Mouse (Mus musculus): ENCODE data around the gene Iqgap2. TPM values are rescaled to one million over a fixed set of nuclear protein-coding genes. Genes with fewer than 3 reads are reported as not detected.

The Iqgap2 gene
- polyA plus RNA-seq, 1 experiment from 2014 or later, result 9.7 TPM

DNA sequence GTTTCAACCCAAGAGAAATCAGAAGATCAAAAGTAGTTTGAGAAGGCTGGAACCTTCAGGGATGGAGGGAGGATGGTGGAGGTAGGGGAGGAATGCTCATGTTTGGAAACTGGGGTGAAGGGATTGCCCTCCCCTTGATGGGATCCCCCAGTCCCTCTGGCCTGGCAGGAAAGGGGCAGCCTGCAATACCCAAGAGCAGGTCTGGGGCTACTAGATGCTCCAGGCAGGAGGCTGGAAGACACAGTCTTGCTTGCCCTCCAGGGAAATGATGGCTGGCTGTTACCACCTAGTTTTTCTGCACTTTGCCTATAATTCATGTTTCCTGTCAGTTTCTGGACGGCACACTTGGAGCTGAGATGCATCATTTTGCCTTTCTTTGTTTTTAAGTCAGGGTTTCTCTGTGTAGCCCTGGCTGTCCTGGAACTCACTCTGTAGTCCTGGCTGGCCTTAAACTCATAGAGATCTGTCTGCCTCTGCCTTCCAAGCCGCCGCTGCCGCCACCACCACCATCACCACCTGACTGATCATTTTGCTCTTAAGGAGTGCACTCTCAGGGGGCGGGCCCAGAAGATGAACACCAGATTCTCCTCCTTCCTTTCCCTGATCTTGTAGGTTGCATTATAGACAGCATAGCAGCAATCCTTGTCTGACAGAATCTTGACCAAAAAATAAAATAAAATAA is 313.6 kb downstream of the Iqgap2 start:
- 89% methylated on average over 5 of the region's 5 CpGs for WGBS
- Histone ChIP-seq H3K4me3 (no peak overlapping the region), H3K36me3 (no peaks in the 10 kb centered on the region), H3K27me3 (ENCODE audit: low read depth, poor library complexity, severe bottlenecking) (no peaks in the 10 kb centered on the region), H3K4me1 (no peaks in the 10 kb centered on the region), H3K27ac (no peak overlapping the region), H3K9me3 (replicated peaks) (no peaks in the 10 kb centered on the region)
- DNase-seq (ENCODE audit: low spot score), result peak; percentile 23

Other genes starting within 250 kb of the Iqgap2 start
- gene F2rl2, start 195.1 kb downstream of the Iqgap2 start, polyA plus RNA-seq (2016; fragmentation: Nextera tagmentation; extraction: Ambion mirVana), result 1.1 and 1.4 TPM in 2 replicates
- gene Gm20075, start 189.5 kb upstream of the Iqgap2 start, polyA plus RNA-seq (2016; fragmentation: Nextera tagmentation; extraction: Ambion mirVana), result 30.1 and 38.6 TPM in 2 replicates
- gene Gm17190, start 190.1 kb upstream of the Iqgap2 start, polyA plus RNA-seq (2016; fragmentation: Nextera tagmentation; extraction: Ambion mirVana), result not detected in 2 replicates
- 0.75 and 0.77 TPM in 2 replicates for gene Sv2c, start 240.7 kb upstream of the Iqgap2 start, polyA plus RNA-seq (2016; fragmentation: Nextera tagmentation; extraction: Ambion mirVana)